Mouse (Mus musculus) olfactory bulb, adult 2 months (tissue): ENCODE data around the gene Ppp1r12a.

Experiments used
- CTCF ChIP-seq: fragments of 200-500 bp; IDR thresholded peaks from 2 replicates; pipeline ENCODE4 v1.5.1; 2012; ENCODE audit warnings: low read depth, mild to moderate bottlenecking, low read length, moderate library complexity; ENCODE audit not compliant: insufficient read depth
- POLR2A ChIP-seq: fragments of 200-500 bp; IDR thresholded peaks from 2 replicates; pipeline ENCODE4 v1.6.1; 2012; ENCODE audit warnings: mild to moderate bottlenecking, low read depth, low read length, moderate library complexity; ENCODE audit not compliant: insufficient read depth

GRCm38 (mm10) chr10:108311396-108311795, 149.4 kb downstream of the Ppp1r12a start:
- TF ChIP-seq CTCF, result no peak
- no peak for TF ChIP-seq POLR2A
